Mouse (Mus musculus) kidney, adult 2 months (tissue): ENCODE results near the gene Gm45713.

Experiments used
- CTCF ChIP-seq: fragments of 200-500 bp; conservative IDR thresholded peaks from 2 replicates; pipeline ENCODE4 v1.5.1; 2011; ENCODE audit warnings: low read depth, mild to moderate bottlenecking, control low read depth, low read length, moderate library complexity, mixed read lengths; ENCODE audit not compliant: insufficient read depth, insufficient read length
- POLR2A ChIP-seq: fragments of 200-500 bp; IDR thresholded peaks from one replicate; pipeline ENCODE4 v1.6.1; 2011; ENCODE audit warnings: low read depth, low read length, control low read depth

DNA sequence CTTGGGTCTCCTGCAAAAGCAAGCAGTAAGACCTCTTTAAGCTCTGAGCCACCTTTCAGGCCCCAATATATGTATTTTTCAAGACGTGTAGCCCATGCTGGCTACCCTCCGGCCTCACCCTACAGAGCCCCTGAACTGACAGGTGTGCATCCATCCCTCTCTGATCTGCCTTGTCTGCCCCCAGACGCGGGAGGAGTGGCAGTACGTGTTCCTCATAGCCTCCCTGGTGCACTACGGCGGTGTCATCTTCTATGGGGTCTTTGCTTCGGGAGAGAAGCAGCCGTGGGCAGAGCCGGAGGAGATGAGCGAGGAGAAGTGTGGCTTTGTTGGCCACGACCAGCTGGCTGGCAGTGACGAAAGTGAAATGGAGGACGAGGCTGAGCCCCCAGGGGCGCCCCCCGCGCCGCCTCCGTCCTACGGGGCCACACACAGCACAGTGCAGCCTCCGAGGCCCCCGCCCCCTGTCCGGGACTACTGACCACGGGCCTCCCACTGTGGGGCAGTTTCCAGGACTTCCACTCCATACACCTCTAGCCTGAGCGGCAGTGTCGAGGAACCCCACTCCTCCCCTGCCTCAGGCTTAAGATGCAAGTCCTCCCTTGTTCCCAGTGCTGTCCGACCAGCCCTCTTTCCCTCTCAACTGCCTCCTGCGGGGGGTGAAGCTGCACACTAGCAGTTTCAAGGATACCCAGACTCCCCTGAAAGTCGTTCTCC is 38.7 kb upstream of the Gm45713 start:
- TF ChIP-seq CTCF (no peak), POLR2A (no peak)
